ENCODE assay signal across 27 mouse cellular contexts in genomic region chr1:100100516-100100915, GRCm38 (mm10).
DNase-seq lines count a peak whose midpoint lies in the region; ATAC-seq and TF ChIP-seq lines count a peak whose summit lies in the region.
"Had no signal": no experiment of that assay in that cellular context is flagged by ENCODE, and none has a peak within 500 bp of the region (broad histone marks: within the 10 kb centered on the region; RNA-seq: fewer than 3 reads in every experiment).

No protein-coding gene starts in this region.

- no peaks in the 10 kb centered on the region for H3K27me3 ChIP-seq in C2C12 (ENCODE audit: control insufficient read depth, insufficient read depth, insufficient read length)
- H3K27me3 ChIP-seq: embryonic facial prominence, embryonic 13.5 days; forebrain, embryonic 13.5 days; hindbrain, embryonic 13.5 days had no signal

- H3ac ChIP-seq in C2C12 (ENCODE audit: control insufficient read depth, insufficient read length, low read depth) = no peak overlapping the region

- H3K79me2 ChIP-seq in C2C12 (ENCODE audit: control insufficient read depth, insufficient read depth) = no peaks in the 10 kb centered on the region

- no peak for TF ChIP-seq CTCF in C2C12 (IDR thresholded peaks at IDR 0.05; ENCODE audit: control insufficient read depth, insufficient read depth, insufficient read length)

- peak; percentile 77 for ATAC-seq in megakaryocyte progenitor cell, adult 5-6 weeks (replicated peaks; ENCODE audit: poor library complexity)
- ATAC-seq: forebrain, embryonic 13.5 days; forebrain, embryonic 16.5 days; hindbrain, embryonic 16.5 days; inflammation-experienced regulatory T-cells, adult 6 months; intestine, embryonic 16.5 days had no signal

- H3K36me3 ChIP-seq in C2C12 (ENCODE audit: control insufficient read depth, insufficient read depth) = no peaks in the 10 kb centered on the region
- H3K36me3 ChIP-seq: embryonic facial prominence, embryonic 10.5 days; embryonic facial prominence, embryonic 13.5 days; forebrain, embryonic 10.5 days; hindbrain, embryonic 10.5 days; hindbrain, embryonic 13.5 days had no signal

- DNase-seq in adrenal gland, adult 8-10 months = peak; percentile 4
- DNase-seq in adrenal gland, postnatal 10 days = no peak
- peak; percentile 42 for DNase-seq in fat pad, adult 2 months (ENCODE audit: extremely low read depth, low read depth, low spot score)
- no peak for DNase-seq in kidney, postnatal 25 days
- DNase-seq in gastrocnemius, adult 8-10 months (ENCODE audit: low spot score in 2 of 2) = no peak
- DNase-seq in urinary bladder, adult 18-20 months (ENCODE audit: low spot score in 2 of 2) = no peak
- DNase-seq: adrenal gland, postnatal 25 days; cerebellum, adult 11-12 months; cerebellum, adult 8-10 months; cerebellum, postnatal 10 days; cerebellum, postnatal 36 days; embryo, embryonic 11 days; gastrocnemius, postnatal 14 days; kidney, adult 18-20 months had no signal

- no peak overlapping the region for H3K4me3 ChIP-seq in C2C12 (ENCODE audit: insufficient read depth, poor library complexity, severe bottlenecking)
- H3K4me3 ChIP-seq: embryonic facial prominence, embryonic 10.5 days; embryonic facial prominence, embryonic 13.5 days; erythroblast, embryonic 14.5 days; forebrain, embryonic 10.5 days; forebrain, embryonic 13.5 days; hindbrain, embryonic 10.5 days; hindbrain, embryonic 13.5 days had no signal

- no peaks in the 10 kb centered on the region for H3K79me3 ChIP-seq in C2C12 (ENCODE audit: low read depth)

TF ChIP-seq in C2C12, 6 proteins besides CTCF, POLR2A, EP300 and RAD21:
- peak; percentile 90 for TF ChIP-seq CEBPB (IDR thresholded peaks at IDR 0.05; ENCODE audit: low read depth)
- no peak for TF ChIP-seq MAX (IDR thresholded peaks at IDR 0.05)
- no peak for TF ChIP-seq USF1 (IDR thresholded peaks at IDR 0.05; ENCODE audit: low read depth)
- TF ChIP-seq FOSL1 (IDR thresholded peaks at IDR 0.05; ENCODE audit: insufficient read depth, low read length, poor library complexity, severe bottlenecking) = no peak
TF ChIP-seq in C2C12: peak in this region for 1.

Comparison
In these comparisons a context has a peak if more than half of its experiments do, and no peak if none do; other contexts are left out.
1. DNase-seq: peak in adrenal gland, adult 8-10 months (single experiment) and fat pad, adult 2 months (single experiment); none in adrenal gland, postnatal 10 days (single experiment), kidney, postnatal 25 days (0 of 2), gastrocnemius, adult 8-10 months (0 of 2) and urinary bladder, adult 18-20 months (0 of 2).